Mouse (Mus musculus) MEL (cell line): ENCODE measurements at regions not wholly inside any gene's neighbourhood (a gene's known extent, or its start where the extent isn't known, plus 50 kb on each side); places are given as distances from the start of the nearest gene placed in this dataset.

Experiments used
- DNase-seq: peaks from one replicate; pipeline ENCODE4 v3.0.0; 2011; ENCODE audit warnings: low read depth, low spot score
- H3K27ac ChIP-seq: 2 replicates; pipeline ENCODE4 v1.5.1; 2012; ENCODE audit warnings: low read depth, mild to moderate bottlenecking, control low read depth, low read length, moderate library complexity; ENCODE audit not compliant: control insufficient read depth
- H3K27me3 ChIP-seq, 2 experiments: fragments of 150-350 bp in 1 of 2; sonication (generic) in 1 of 2; 2 replicates each; pipeline ENCODE4 v1.6.1; 2012; ENCODE audit warnings: low read length in 2 of 2, mild to moderate bottlenecking in 2 of 2, improper control_type of control experiment in 1 of 2, moderate library complexity in 1 of 2; ENCODE audit not compliant: insufficient read depth in 2 of 2, control insufficient read depth in 1 of 2
- H3K36me3 ChIP-seq, 2 experiments: 2 replicates each; pipeline ENCODE4 v1.6.1; 2012 to 2014; ENCODE audit warnings: low read length in 2 of 2, improper control_type of control experiment in 1 of 2, inconsistent platforms in 1 of 2, mild to moderate bottlenecking in 1 of 2; ENCODE audit not compliant: insufficient read depth in 2 of 2, control insufficient read depth in 1 of 2
- H3K4me1 ChIP-seq, 2 experiments: fragments of 150-350 bp in 1 of 2; sonication (generic) in 1 of 2; 2 replicates each; pipeline ENCODE4 v1.6.1; 2012; ENCODE audit warnings: low read length in 2 of 2, improper control_type of control experiment in 1 of 2, mild to moderate bottlenecking in 1 of 2; ENCODE audit not compliant: insufficient read depth in 2 of 2, control insufficient read depth in 1 of 2
- H3K4me3 ChIP-seq, 2 experiments: fragments of 150-350 bp in 1 of 2; sonication (generic) in 1 of 2; 2 replicates each; pipeline ENCODE4 v1.5.1; 2012; ENCODE audit warnings: low read depth in 2 of 2, low read length in 2 of 2, mild to moderate bottlenecking in 2 of 2, moderate library complexity in 2 of 2, control low read depth in 1 of 2, improper control_type of control experiment in 1 of 2; ENCODE audit not compliant: control insufficient read depth in 1 of 2, insufficient read depth in 1 of 2
- H3K79me2 ChIP-seq: 2 replicates; pipeline ENCODE4 v1.6.1; 2012; ENCODE audit warnings: mild to moderate bottlenecking, low read length, moderate library complexity; ENCODE audit not compliant: control insufficient read depth, poor library complexity, insufficient read depth
- H3K9ac ChIP-seq: 2 replicates; pipeline ENCODE4 v1.6.1; 2012; ENCODE audit warnings: low read depth, mild to moderate bottlenecking, control low read depth, low read length, moderate library complexity; ENCODE audit not compliant: control insufficient read depth, poor library complexity, severe bottlenecking
- H3K9me3 ChIP-seq: fragments of 150-350 bp; sonication (generic); replicated peaks from 2 replicates; pipeline ENCODE4 v1.6.1; 2012; ENCODE audit warnings: mild to moderate bottlenecking, low read length, improper control_type of control experiment, moderate library complexity; ENCODE audit not compliant: insufficient read depth
- CHD1 ChIP-seq: IDR thresholded peaks from 2 replicates; pipeline ENCODE4 v1.6.1; 2012; ENCODE audit warnings: low read depth, mild to moderate bottlenecking, inconsistent platforms, low read length, improper control_type of control experiment
- CHD2 ChIP-seq: IDR thresholded peaks from 2 replicates; pipeline ENCODE4 v1.6.1; 2011; ENCODE audit warnings: low read length, improper control_type of control experiment
- ELF1 ChIP-seq: IDR thresholded peaks from 2 replicates; pipeline ENCODE4 v1.6.1; 2014; ENCODE audit warnings: low read depth, mild to moderate bottlenecking, inconsistent platforms, low read length, improper control_type of control experiment, moderate library complexity
- HCFC1 ChIP-seq: IDR thresholded peaks from 2 replicates; pipeline ENCODE4 v1.6.1; 2012; ENCODE audit warnings: low read depth, mild to moderate bottlenecking, inconsistent platforms, low read length, improper control_type of control experiment, moderate library complexity
- JUND ChIP-seq: IDR thresholded peaks from 2 replicates; pipeline ENCODE4 v1.6.1; 2011; ENCODE audit warnings: low read depth, mild to moderate bottlenecking, improper control_type of control experiment, low read length
- KAT2A ChIP-seq: conservative IDR thresholded peaks from 2 replicates; pipeline ENCODE4 v1.6.1; 2012; ENCODE audit warnings: low read depth, low read length, improper control_type of control experiment, inconsistent platforms
- MAZ ChIP-seq: IDR thresholded peaks from 2 replicates; pipeline ENCODE4 v1.6.1; 2012; ENCODE audit warnings: low read depth, mild to moderate bottlenecking, inconsistent platforms, low read length, improper control_type of control experiment
- MEF2A ChIP-seq: IDR thresholded peaks from 2 replicates; pipeline ENCODE4 v1.6.1; 2014; ENCODE audit warnings: low read depth, mild to moderate bottlenecking, inconsistent platforms, low read length, improper control_type of control experiment; ENCODE audit not compliant: poor library complexity, insufficient replicate concordance, severe bottlenecking; ENCODE audit errors: extremely low read depth
- MXI1 ChIP-seq: IDR thresholded peaks from 2 replicates; pipeline ENCODE4 v1.6.1; 2011; ENCODE audit warnings: mild to moderate bottlenecking, low read depth, low read length, improper control_type of control experiment
- MYB ChIP-seq: IDR thresholded peaks from 2 replicates; pipeline ENCODE4 v1.6.1; 2011; ENCODE audit warnings: mild to moderate bottlenecking, low read depth, low read length, improper control_type of control experiment
- MYC ChIP-seq: IDR thresholded peaks from 2 replicates; pipeline ENCODE4 v1.6.1; 2011; ENCODE audit warnings: low read depth, mild to moderate bottlenecking, low read length, improper control_type of control experiment, moderate library complexity
- POLR2A ChIP-seq, 2 experiments: IDR thresholded peaks; 2 replicates each; pipeline ENCODE4 v1.6.1; 2011 to 2012; ENCODE audit warnings: low read length in 2 of 2, mild to moderate bottlenecking in 2 of 2, control low read depth in 1 of 2, improper control_type of control experiment in 1 of 2, low read depth in 1 of 2, moderate library complexity in 1 of 2; ENCODE audit not compliant: control insufficient read depth in 1 of 2, insufficient read depth in 1 of 2, poor library complexity in 1 of 2
- POLR2AphosphoS5 ChIP-seq: IDR thresholded peaks from 2 replicates; pipeline ENCODE4 v1.6.1; 2012; ENCODE audit warnings: low read depth, borderline replicate concordance, mild to moderate bottlenecking, inconsistent platforms, low read length, moderate library complexity, mixed read lengths
- RAD21 ChIP-seq: IDR thresholded peaks from 2 replicates; pipeline ENCODE4 v1.6.1; 2011; ENCODE audit warnings: mild to moderate bottlenecking, low read depth, low read length, improper control_type of control experiment
- SIN3A ChIP-seq: IDR thresholded peaks from 2 replicates; pipeline ENCODE4 v1.6.1; 2012; ENCODE audit warnings: low read length, improper control_type of control experiment, inconsistent platforms
- SMC3 ChIP-seq: IDR thresholded peaks from 2 replicates; pipeline ENCODE4 v1.6.1; 2011; ENCODE audit warnings: low read depth, low read length, improper control_type of control experiment
- TCF12 ChIP-seq: IDR thresholded peaks from 2 replicates; pipeline ENCODE4 v1.6.1; 2014; ENCODE audit warnings: low read depth, mild to moderate bottlenecking, inconsistent platforms, low read length, improper control_type of control experiment, moderate library complexity
- USF1 ChIP-seq: IDR thresholded peaks from 2 replicates; pipeline ENCODE4 v1.6.1; 2014; ENCODE audit warnings: low read depth, mild to moderate bottlenecking, inconsistent platforms, low read length, improper control_type of control experiment, moderate library complexity
- ZC3H11A ChIP-seq: IDR thresholded peaks from 2 replicates; pipeline ENCODE4 v1.6.1; 2012; ENCODE audit warnings: low read depth, mild to moderate bottlenecking, inconsistent platforms, low read length, improper control_type of control experiment
- ZMIZ1 ChIP-seq: IDR thresholded peaks from 2 replicates; pipeline ENCODE4 v1.6.1; 2012; ENCODE audit warnings: low read depth, mild to moderate bottlenecking, inconsistent platforms, low read length, improper control_type of control experiment, moderate library complexity

DNA sequence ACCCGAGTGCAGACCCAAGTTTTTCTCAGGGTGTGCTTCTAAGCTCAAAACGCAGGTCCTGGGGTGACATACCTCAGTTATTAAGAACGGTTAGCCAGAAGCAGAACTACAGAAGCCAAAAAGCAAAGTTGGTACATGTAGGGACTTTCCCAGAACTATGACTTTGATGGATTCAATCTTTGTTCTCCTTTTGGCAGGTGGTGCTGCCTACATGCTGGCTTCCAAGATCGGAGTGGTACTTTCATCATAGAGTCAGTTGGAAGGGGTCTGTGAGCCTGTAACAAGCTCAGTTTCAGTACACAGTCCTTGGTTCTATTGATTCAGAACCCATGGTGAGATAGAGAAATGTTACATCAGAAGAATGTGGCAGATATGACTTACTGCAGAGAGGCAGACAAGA lies 86.6 kb upstream of the Ankrd50 start:
- no peaks in the 10 kb centered on the region for H3K79me2 ChIP-seq
- DNase-seq: no peak
- H3K36me3 ChIP-seq: no peaks in the 10 kb centered on the region
- no peak overlapping the region for H3K9ac ChIP-seq
- no peak for TF ChIP-seq HCFC1
- TF ChIP-seq MAZ: no peak
- no peak for TF ChIP-seq ZMIZ1
- no peak for TF ChIP-seq CHD1
- no peak for TF ChIP-seq SMC3
- TF ChIP-seq JUND: no peak
- no peak for TF ChIP-seq ELF1
- H3K9me3 ChIP-seq: no peaks in the 10 kb centered on the region
- H3K27me3 ChIP-seq: no peaks in the 10 kb centered on the region; a peak in 1 of 4 replicates
- no peaks in the 10 kb centered on the region for H3K4me1 ChIP-seq
- no peak overlapping the region for H3K27ac ChIP-seq
- no peak overlapping the region for H3K4me3 ChIP-seq

DNA sequence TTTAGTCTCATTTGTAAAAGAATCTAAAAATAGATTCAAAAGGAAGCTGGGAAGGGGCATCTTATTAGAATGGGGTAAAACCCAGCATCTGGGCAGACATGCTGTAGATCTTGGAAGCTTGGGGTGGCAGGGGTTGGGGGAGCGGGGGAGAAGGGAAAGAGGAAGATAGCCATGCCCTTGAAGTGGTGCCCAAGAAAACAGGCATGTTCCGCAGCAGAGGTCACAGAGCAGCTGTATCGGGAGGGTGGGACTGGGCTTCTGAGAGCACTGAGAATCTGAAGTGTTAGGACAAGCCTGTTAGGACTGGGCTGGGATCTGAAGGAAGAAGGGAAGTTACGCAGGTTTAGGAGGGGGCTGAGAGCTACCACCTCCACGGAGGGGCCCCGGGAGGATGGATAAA lies 84.4 kb upstream of the Ankrd50 start:
- no peak overlapping the region for H3K27ac ChIP-seq
- no peaks in the 10 kb centered on the region for H3K27me3 ChIP-seq
- no peaks in the 10 kb centered on the region for H3K9me3 ChIP-seq
- DNase-seq: no peak
- no peaks in the 10 kb centered on the region for H3K36me3 ChIP-seq
- TF ChIP-seq MYC (no peak), MEF2A (no peak), ZC3H11A (no peak), USF1 (no peak), RAD21 (no peak), ZMIZ1 (no peak), POLR2AphosphoS5 (no peak), MAZ (no peak), POLR2A (IDR thresholded peaks at IDR 0.05; ENCODE audit: control insufficient read depth in 1 of 2, insufficient read depth in 1 of 2, low read depth in 1 of 2, low read length in 2 of 2, poor library complexity in 1 of 2) (no peak), TCF12 (no peak), MXI1 (no peak), KAT2A (no peak), MYB (no peak), CHD2 (no peak), JUND (no peak), SIN3A (no peak)
- no peaks in the 10 kb centered on the region for H3K4me1 ChIP-seq
- no peak overlapping the region for H3K9ac ChIP-seq
- no peak overlapping the region for H3K4me3 ChIP-seq
- H3K79me2 ChIP-seq: no peaks in the 10 kb centered on the region
